Mouse (Mus musculus): ENCODE measurements around the gene Slc4a8.
"Not testable (repeated sequence)": the region's sequence is repeated elsewhere in the genome, so short reads cannot be mapped to it uniquely, and the experiment has no call there.

Slc4a8 gene

DNA sequence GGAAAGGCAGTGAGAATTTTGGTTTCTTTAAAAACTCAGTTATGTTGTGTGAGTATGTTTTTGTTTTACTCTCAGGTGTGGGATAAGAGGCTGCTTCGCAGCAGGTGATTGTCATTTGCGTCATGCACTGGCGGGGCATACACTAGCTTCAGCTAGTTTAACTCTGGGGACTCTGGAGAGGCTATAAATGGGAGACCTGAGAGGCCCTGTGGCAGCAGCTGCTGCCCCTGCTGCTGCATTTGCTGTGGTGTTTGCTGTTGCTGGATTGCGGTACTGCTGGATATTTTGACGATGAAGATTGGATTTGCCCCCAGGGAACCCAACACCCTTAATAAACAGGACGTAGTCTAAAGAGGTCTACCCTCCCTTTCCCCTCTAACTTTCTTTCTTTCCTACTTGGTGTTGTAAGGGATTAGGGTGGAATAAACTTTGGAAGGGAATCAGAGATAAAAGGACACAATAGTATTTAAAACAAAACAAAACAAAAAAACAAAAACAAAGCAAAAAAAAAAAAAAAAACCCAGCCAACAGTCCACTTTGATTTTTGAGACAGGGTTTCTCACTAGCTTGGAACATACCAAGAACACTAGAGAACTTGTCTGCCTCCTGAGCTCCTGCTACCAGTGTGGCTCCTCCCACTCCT is 14.9 kb upstream of the Slc4a8 start:
- DNase-seq, result peak; percentile 55

DNA sequence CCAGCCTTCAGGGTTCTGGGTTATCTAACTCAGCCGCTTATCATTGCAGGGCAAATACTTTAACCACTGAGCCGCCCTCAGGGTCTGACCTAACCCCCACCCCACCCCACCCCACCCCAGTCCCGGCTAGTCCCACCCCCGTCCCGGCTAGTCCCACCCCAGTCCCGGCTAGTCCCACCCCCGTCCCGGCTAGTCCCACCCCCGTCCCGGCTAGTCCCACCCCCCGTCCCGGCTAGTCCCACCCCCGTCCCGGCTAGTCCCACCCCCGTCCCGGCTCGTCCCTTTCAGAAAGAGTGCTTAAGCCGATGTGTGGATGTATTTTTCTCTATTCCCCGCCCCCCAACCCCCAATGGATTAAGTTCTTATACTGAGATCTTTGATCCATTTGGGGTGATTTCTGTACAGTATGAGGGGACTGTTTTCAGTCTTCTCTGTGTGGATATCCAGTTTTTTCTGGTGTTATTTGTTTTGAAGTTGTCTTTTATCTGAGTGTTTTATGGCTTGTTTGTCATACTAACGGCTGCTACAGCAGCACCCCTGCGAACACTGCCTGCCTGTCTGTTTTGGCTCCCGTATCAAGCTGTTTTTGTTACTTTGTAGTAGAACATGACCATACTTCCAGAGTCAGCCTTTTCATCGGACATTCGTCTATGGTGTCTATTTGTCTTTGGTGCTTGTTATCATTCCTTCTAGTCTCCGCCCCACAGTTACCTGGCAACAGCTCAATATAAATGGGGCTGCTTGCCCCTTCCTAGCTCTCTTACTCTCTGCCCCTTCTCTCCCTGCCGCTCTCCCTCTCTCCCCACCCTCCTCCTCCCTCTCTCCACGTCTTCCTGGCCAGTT is 14.2 kb upstream of the Slc4a8 start:
- DNase-seq, result no peak

DNA sequence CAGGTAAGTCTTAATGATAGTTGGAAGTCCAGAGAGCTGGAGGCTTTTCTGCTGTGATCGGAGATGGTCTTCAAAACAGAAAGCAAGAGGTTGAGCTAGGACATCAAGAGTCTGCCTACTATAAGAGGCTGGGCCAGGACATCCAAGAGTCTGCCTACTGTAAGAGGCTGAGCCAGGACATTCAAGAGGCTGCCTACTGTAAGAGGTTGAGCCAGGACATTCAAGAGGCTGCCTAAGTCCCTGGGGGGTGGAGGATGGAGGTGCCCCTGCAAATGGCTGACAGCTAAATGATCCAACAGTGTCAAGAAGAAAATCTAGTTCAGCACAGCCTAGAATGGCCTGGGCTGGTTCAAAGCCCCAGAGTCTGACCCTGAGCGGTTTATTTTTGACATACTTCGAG is 13.0 kb upstream of the Slc4a8 start:
- DNase-seq, result no peak

DNA sequence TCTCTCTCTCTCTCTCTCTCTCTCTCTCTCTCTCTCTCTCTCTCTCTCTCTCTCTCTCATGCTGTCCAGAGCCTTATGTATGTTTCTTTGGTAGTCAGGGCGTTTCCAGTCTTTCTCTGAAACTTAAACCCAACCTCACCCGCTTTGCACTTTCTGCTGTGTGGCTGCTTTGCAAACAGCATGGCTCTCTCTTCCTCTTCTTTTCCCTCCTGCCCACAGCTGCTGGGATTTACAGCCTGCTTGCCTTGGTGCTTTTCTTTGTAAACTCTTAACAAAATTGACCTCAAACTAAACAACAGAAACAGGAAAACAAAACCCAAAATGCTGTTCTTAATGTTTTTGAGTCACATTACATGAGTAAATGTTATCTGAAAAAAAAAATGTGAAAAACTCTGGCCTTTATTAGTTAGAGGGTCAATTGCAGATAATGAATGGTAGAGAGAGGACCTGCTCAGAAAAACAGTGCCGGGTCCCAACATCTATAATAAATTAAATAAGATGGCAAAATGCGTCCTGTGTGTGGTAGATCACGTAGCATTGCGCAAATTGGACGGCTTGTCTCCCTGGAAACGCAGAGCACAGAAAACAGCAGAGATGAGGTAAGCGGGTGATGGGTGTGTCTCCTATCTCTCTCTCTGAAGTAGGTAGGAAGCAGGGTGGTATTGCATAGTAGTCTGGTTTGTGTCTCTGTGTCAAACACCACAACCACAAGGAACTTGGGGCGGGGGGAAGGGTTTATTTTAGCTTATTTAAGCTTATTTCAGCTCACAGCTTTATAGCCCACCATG is 11.6 kb upstream of the Slc4a8 start:
- no peak for DNase-seq

DNA sequence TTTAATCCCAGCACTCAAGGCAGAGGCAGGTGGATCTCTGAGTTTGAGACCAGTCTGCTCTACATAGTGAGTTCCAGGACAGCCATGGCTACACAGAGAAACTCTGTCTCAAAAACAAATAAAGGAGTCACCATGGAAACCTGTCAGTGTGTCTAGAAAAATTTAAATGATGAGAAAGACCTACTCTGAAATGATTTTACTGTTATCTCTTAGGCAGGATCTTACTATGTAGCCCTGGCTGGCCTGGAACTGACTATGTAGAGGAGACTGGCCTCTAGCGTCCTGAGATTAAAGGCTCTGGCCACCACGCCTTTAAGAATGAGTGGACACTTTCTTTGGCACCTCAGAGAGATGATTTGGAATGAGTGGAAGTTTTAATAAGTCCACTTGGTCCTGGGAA is 9.1 kb upstream of the Slc4a8 start:
- no peak for DNase-seq

DNA sequence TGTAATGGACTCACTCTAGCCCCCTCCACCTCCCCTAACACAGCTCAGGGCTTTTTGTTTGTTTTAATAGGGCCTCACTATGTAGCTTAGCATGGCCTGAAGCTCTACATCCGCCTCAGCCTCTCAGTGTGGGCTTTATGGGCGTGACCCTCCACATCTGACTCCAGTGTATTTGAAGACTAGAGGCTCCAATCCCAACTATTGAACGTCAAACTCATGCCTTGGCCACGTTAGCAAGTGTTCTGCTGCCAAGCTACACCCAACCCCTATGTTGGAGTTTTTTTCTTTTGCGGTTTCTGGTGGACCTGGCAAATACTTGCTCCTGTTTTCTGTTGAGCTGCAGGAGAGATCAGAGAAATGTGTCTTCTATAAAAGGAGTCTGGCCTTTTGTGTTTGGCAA is 8.5 kb upstream of the Slc4a8 start:
- no peak for DNase-seq

DNA sequence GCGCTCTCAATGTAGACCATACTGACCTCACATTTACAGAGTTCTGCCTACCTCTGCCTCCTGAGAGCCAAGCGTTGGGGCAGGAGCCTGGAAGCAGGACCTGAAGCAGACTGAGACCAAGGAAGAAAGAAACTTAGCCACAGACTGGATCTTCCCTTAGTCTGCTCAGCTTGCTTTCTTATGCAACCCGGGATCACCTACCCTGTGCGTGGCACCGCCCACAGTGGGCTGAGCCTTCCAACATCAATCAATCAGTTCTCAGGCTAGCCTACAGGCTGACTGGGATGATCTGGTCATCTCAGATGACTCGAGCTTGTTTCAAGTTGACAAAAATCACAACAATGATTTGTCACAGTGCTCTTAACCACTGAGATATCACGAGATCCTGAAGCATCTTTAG is 7.5 kb upstream of the Slc4a8 start:
- DNase-seq, result no peak

DNA sequence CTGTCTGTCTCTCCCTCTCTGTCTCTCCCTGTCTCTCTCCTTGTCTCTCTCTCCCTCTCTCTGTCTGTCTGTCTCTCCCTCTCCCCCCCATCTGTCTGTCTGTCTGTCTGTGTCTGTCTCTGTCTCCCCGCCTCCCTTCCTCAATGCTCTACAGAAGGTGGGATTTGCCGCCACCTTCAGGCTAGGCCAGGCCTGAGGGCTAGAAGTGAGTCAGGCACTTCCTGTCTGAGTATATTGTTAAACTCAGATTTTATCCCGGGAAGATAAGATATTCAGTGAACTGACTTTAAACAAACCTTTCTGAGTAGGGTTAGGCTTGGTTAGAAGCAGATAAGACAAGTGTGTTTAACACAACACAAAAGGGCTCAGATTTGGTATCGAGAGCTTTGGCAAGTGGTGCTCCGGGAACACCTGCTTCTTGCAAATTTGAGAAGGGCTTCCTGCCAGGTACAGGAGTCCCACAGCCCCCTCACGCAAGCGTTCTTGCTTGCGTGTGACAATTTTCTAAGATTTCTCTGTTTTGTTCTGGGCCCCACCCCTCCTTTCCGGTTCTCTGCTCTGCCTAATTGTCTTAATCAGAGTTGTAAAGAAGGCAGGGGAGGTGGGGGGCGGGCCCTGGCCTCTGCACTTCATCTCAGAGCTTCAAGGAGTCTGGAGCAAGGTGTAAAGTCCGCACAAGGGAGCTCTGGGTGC is 6.6 kb upstream of the Slc4a8 start:
- DNase-seq, result peak; percentile 57

DNA sequence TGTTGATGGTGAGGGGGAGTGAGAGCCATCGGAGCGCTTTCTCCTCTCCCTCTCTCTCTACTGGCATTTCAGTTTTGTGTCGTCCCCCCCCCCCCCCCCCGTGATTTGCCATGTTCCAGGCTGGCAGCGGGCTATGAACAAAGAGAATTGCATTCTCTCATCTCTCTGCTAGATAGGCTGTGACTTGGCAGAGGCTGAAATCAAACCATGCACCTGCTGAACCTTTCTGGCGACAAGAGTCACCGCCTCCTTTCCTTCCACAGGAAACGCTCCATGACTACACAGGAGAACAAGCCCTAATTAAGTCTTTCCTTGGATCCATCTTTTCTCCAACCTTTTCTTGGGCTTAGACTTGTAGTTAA is 6.1 kb upstream of the Slc4a8 start:
- no peak for DNase-seq

DNA sequence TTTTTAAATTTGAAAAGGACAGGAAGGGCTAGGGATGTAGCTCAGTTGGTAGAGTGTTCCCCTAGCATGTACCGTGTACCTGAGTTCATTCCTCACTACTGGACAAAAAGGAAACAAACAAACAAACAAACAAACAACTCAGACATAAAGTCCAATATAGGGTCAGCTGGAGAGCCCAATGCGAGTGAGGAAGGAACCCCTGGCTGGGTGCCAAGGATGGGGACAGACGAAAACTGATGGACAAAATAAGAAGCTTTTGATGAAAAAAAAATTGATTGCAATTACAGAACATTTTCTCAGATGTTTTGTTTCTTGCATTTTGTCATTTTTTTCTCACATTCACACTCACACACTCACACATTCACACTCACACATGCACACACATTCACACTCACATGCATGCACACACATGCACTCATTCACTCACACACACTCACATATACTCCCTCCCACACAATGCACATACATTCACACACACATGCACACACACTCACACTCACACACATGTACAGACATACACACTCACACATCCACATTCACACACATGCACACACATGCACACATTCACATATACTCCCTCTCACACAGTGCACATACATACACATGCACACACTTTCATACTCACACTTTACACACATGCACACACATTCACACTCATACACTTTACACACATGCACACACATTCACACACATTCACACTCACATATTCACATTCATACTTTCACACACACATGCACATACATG is 5.5 kb upstream of the Slc4a8 start:
- no peak for DNase-seq

DNA sequence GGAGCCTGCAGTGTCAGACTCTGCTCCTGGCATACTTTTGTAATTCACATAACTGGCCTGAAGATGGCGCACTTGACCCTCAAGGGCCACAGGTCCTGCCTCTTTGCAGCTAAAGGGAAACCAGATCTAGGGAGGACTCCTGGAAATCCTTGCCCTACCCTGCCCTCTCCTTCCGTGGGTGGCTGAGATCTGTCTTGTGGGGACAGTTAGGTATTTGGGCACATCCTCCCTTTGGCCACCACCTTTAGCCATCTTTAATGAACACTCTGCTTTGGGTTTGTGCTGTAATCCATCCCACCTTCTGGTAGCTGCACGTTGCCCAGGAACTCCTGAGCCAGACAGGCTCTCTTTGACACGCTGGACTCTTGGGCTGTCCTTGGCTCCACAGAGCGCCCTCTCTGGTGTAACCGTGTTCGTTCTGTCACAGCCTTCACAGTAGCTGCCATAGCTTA is 4.0 kb upstream of the Slc4a8 start:
- DNase-seq, result peak; percentile 77

DNA sequence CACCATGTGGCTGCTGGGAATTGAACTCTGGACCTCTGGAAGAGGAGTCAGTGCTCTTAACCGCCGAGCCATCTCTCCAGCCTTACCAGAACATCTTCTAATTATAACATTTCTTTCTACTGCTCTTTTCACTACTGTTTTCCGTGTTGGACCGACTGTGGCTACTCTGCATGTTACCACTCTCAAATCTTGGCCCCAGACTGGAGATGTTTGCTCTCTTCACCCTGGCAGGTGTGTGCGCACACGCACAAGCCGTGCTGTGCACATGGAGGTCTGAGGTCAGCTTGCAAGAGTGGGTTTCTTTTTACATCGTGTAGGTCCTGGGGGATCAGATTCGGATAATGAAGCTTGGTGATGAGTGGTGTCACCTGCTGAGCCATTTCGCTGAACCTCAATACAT is 2.3 kb upstream of the Slc4a8 start:
- DNase-seq, result no peak

DNA sequence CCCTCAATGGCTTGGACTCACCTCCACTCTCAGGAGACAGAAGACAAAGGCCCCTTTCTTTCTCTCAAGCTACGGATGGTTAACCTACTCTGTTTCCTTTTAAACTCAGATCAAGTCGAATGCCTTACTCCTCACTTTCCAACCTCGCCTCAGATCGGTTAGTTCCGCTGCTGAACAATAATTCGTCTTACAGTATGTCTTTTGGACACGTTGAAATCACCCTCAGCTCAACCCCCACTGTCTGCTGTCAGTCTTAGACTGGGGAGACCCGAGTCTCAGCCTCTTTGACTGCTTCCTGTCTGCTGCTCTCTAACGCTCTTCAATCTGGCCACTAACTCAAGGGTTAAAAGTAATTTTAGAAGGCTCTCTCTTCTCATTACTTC is 520 bp upstream of the Slc4a8 start:
- DNase-seq, result no peak

DNA sequence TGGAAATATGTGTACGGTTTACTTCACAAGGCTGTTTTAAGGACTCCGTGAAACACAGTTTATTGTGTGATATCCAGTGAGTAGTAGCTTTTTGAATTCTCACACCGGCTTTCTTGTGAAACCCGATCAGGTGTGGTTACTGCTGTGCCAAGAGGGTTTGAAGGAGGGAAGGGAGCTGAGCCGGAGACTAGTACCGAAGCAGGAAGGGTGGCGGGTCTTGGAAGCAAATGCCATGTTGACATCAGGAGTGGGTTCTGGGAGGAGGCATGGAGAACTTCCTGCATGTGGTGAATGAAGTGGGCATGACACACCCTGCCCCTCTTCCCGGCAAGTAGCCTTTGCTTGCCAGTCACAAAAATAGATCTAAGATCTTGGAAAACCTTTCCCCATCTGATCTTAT is 1.1 kb downstream of the Slc4a8 start:
- DNase-seq, result no peak

DNA sequence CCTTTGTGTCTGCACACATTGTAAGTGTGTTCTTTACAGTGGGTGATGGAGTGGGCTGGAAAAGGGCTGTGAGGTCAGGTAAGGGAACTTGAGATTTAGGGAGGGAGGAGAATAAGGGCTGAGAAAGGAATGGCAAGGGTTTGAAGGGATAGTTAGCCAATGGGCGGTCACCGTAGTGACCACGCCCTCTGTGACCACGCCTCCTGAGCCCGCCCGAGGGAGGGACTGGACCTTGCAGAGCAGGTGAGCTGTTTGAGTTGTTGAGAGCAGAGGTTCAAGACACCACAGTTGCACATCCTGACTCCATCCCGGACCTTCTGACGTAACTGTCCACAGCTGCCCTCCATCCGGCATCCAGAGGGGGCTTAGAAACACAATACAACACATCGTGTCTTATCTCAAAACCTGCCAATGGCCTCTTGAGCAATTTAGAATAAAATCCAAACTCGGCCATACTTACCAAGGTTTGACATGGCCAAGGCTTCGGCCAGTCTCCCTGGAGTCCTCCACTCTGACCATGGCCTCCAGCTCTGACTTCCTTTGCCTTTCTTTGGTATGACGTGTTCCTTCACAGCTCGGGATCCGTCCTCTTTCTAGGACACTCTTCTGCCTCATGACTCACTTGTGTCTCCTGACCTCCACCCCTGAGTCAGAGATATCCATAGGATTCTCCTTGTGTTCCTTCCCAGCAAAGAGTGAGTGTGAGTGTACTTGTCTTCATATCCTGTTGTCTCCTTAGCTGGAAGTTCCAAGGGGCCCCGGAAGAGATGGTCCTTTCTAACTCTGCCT is 2.8 kb downstream of the Slc4a8 start:
- no peak for DNase-seq

DNA sequence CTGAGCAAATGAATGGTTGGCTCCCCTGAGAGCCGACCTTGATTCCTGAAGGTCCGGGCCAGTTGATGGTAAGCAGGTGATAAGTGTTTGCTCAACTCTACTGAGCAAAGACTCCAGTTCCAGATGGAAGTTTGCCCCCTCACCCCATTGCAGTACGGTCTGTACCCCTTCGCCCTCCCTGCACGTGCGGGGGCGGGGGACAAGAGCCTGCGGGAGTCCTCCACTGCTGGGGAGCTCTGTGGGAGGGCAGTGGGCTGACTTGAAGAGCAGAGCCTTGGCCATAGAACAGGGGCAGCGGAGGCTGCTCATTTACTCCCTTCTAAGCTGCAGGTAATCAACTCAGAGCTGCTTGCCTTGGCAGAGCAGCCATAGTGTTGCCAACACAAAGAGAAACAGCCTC is 5.3 kb downstream of the Slc4a8 start:
- no peak for DNase-seq

DNA sequence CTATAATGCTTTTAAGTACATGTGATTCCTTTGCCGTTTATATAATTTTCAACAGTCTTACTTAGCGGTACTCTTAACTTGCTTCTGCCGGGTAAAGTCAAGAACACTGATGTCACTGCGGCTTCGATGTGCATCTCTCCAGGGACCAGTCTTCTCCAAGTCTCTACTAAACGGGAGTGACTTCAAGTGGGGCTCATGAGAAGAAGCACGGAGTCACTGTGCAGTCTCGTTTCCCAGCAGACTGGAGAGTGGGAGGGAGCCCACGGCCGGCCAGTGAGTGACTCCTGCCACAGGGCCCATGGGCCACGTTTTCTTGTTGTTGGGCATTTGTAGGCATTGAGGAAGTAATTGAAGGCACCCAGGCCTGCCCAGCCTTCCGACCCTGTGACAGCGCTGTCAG is 6.3 kb downstream of the Slc4a8 start:
- DNase-seq, result no peak

DNA sequence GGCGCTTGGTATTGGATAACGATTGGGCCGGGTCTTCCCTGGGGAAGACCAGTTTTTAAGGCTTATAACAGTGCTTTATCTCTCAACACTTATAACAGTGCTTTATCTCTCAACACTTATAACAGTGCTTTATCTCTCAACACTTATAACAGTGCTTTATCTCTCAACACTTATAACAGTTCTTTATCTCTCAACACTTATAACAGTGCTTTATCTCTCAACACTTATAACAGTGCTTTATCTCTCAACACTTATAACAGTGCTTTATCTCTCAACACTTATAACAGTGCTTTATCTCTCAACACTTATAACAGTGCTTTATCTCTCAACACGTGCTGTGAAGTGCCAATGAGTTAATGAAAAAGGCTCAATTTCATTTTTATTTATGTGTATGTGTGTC is 7.5 kb downstream of the Slc4a8 start:
- not testable (repeated sequence) for DNase-seq

DNA sequence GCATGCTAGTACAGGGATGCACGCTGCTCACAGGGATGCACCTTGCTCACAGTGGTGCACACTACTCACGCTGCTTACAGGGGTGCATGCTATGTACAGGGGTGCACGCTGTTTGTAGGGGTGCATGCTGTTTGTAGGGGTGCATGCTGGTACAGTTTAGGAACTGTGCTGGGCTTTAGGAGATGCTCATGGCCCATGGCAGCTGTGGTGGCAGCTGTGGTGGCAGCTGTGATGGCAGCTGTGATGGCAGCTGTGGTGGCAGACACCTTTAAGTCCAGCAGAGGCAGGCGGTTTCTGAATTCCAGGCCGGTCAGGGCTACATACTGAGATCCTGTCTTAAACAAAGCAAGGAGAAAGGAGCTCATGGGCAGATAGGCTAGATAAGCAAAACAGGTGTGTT is 8.8 kb downstream of the Slc4a8 start:
- DNase-seq, result no peak

DNA sequence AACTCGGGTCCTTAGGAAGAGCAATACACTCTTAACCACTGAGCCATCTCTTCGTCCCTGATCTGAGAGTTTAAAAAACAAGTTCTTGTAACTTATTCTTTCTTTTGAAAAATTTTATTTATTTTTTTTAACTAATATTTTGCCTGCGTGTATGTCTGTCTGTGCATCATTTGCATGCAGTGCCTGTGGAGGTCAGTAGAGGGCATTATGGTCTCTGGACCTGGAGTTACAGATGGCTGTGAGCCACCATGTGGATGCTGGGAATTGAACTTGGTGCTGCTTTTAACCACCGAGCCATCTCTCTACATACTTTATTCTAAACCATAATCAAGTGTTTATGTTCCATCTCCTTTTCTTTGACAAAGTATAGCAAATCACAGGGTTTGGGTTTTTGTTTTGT is 11.1 kb downstream of the Slc4a8 start:
- DNase-seq, result no peak

DNA sequence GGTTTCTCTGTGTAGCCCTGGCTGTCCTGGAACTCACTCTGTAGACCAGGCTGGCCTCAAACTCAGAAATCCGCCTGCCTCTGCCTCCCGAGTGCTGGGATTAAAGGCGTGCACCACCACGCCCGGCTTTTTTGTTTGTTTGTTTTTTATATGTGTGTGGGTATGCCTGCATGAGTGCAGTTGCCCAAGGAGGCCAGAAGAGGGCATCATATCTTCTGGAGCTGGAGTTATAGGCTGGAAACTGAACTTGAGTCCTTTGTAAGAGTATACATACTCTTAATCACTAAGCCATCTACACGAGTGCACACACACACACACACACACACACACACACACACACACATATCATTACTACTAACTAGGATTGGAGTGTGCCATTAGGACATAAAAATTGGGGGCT is 12.3 kb downstream of the Slc4a8 start:
- not testable (repeated sequence) for DNase-seq
